Mouse (Mus musculus): ENCODE data around the gene Hcn2. TPM values are rescaled to one million over a fixed set of nuclear protein-coding genes. Genes with fewer than 3 reads are reported as not detected.
A peak's percentile ranks its signal among the peaks of the same experiment; 100 is the strongest.

The Hcn2 gene
- polyA plus RNA-seq, 1 experiment from 2014 or later, result 0.08 TPM

GRCm38 (mm10) chr10:79714996-79715395 is 1.4 kb upstream of the Hcn2 start:
- Histone ChIP-seq H3K9ac (no peak overlapping the region), H3K9me3 (no peaks in the 10 kb centered on the region), H3K27me3 (peaks cover 67% of the 10 kb centered on the region), H3K4me3 (no peak overlapping the region), H3K4me2 (no peak overlapping the region), H3K4me1 (peaks cover 18% of the 10 kb centered on the region), H3K27ac (no peak overlapping the region), H3K36me3 (peaks cover 22% of the 10 kb centered on the region)
- WGBS, result 60% methylated on average over 4 of the region's 4 CpGs
- no peak for ATAC-seq (ENCODE audit: insufficient number of reproducible peaks, low FRiP score, low TSS enrichment, low read depth)

GRCm38 (mm10) chr10:79716988-79717355 is 538 bp downstream of the Hcn2 start:
- H3K27me3 ChIP-seq, result peaks cover 72% of the 10 kb centered on the region
- ATAC-seq (ENCODE audit: insufficient number of reproducible peaks, low FRiP score, low TSS enrichment, low read depth), result no peak
- 1% methylated on average over 37 of the region's 44 CpGs for WGBS

GRCm38 (mm10) chr10:79717640-79718357 is 1.4 kb downstream of the Hcn2 start:
- H3K27me3 ChIP-seq, result peaks cover 74% of the 10 kb centered on the region
- H3K9me3 ChIP-seq, result no peaks in the 10 kb centered on the region
- H3K4me2 ChIP-seq, result peak overlapping the region; percentile 97
- no peak for ATAC-seq (ENCODE audit: insufficient number of reproducible peaks, low FRiP score, low TSS enrichment, low read depth)
- H3K4me1 ChIP-seq, result peaks cover 18% of the 10 kb centered on the region
- H3K4me3 ChIP-seq, result peak overlapping the region; percentile 54
- H3K27ac ChIP-seq, result no peak overlapping the region
- 5% methylated on average over 43 of the region's 43 CpGs for WGBS
- H3K36me3 ChIP-seq, result no peaks in the 10 kb centered on the region
- no peak overlapping the region for H3K9ac ChIP-seq

More at GRCm38 (mm10) chr10:79716988-79717355, 538 bp downstream of the Hcn2 start:
- no peaks in the 10 kb centered on the region for H3K9me3 ChIP-seq
- H3K27ac ChIP-seq, result no peak overlapping the region
- H3K4me1 ChIP-seq, result peaks cover 18% of the 10 kb centered on the region
- H3K4me2 ChIP-seq, result peak overlapping the region; percentile 97
- H3K36me3 ChIP-seq, result peaks cover 2% of the 10 kb centered on the region
- H3K4me3 ChIP-seq, result peak overlapping the region; percentile 54
- H3K9ac ChIP-seq, result no peak overlapping the region

GRCm38 (mm10) chr10:79721089-79721488 is 4.7 kb downstream of the Hcn2 start:
- Histone ChIP-seq H3K4me3 (no peak overlapping the region), H3K9me3 (no peaks in the 10 kb centered on the region), H3K27ac (no peak overlapping the region), H3K27me3 (peaks cover 45% of the 10 kb centered on the region), H3K4me1 (peaks cover 18% of the 10 kb centered on the region), H3K36me3 (no peaks in the 10 kb centered on the region), H3K9ac (no peak overlapping the region), H3K4me2 (no peak overlapping the region)
- WGBS, result 69% methylated on average over 5 of the region's 5 CpGs
- no peak for ATAC-seq (ENCODE audit: insufficient number of reproducible peaks, low FRiP score, low TSS enrichment, low read depth)

- no peak for ATAC-seq (ENCODE audit: insufficient number of reproducible peaks, low FRiP score, low TSS enrichment, low read depth)
- H3K9ac ChIP-seq, result no peak overlapping the region
- H3K36me3 ChIP-seq, result no peaks in the 10 kb centered on the region
- no peak overlapping the region for H3K4me2 ChIP-seq
- no peaks in the 10 kb centered on the region for H3K9me3 ChIP-seq
- no peaks in the 10 kb centered on the region for H3K4me1 ChIP-seq
- no peak overlapping the region for H3K4me3 ChIP-seq
- H3K27ac ChIP-seq, result no peak overlapping the region
- peaks cover 25% of the 10 kb centered on the region for H3K27me3 ChIP-seq
- 70% methylated on average over 6 of the region's 6 CpGs for WGBS
Observed at GRCm38 (mm10) chr10:79723047-79723446, 6.6 kb downstream of the Hcn2 start.

GRCm38 (mm10) chr10:79723692-79724091 is 7.3 kb downstream of the Hcn2 start:
- H3K27me3 ChIP-seq, result peaks cover 19% of the 10 kb centered on the region
- ATAC-seq (ENCODE audit: insufficient number of reproducible peaks, low FRiP score, low TSS enrichment, low read depth), result no peak
- H3K9me3 ChIP-seq, result no peaks in the 10 kb centered on the region
- no peaks in the 10 kb centered on the region for H3K4me1 ChIP-seq
- WGBS, result 74% methylated on average over 7 of the region's 7 CpGs
- H3K4me3 ChIP-seq, result no peak overlapping the region
- no peak overlapping the region for H3K27ac ChIP-seq
- no peak overlapping the region for H3K9ac ChIP-seq
- no peak overlapping the region for H3K4me2 ChIP-seq
- H3K36me3 ChIP-seq, result no peaks in the 10 kb centered on the region

- WGBS, result 39% methylated on average over 11 of the region's 11 CpGs
Observed at GRCm38 (mm10) chr10:79726090-79726489, 9.7 kb downstream of the Hcn2 start.

GRCm38 (mm10) chr10:79728323-79729249 is 12.2 kb downstream of the Hcn2 start:
- Histone ChIP-seq H3K9me3 (no peaks in the 10 kb centered on the region), H3K9ac (no peak overlapping the region), H3K27me3 (no peaks in the 10 kb centered on the region), H3K4me3 (no peak overlapping the region), H3K4me1 (0 out of 2 replicates have a peak, but pooled peaks cover 3% of the 10 kb centered on the region), H3K27ac (no peak overlapping the region), H3K36me3 (peaks cover 10% of the 10 kb centered on the region; the same call in 1 of the 2 replicates), H3K4me2 (no peak overlapping the region)
- ATAC-seq (ENCODE audit: insufficient number of reproducible peaks, low FRiP score, low TSS enrichment, low read depth), result no peak
- 74% methylated on average over 28 of the region's 28 CpGs for WGBS

More at GRCm38 (mm10) chr10:79726090-79726489, 9.7 kb downstream of the Hcn2 start:
- H3K4me2 ChIP-seq, result no peak overlapping the region
- H3K27me3 ChIP-seq, result peaks cover 4% of the 10 kb centered on the region; the same call in 1 of the 2 replicates
- no peaks in the 10 kb centered on the region for H3K9me3 ChIP-seq
- no peak overlapping the region for H3K27ac ChIP-seq
- H3K4me1 ChIP-seq, result 0 out of 2 replicates have a peak, but pooled peaks cover 3% of the 10 kb centered on the region
- H3K9ac ChIP-seq, result no peak overlapping the region
- H3K4me3 ChIP-seq, result no peak overlapping the region
- ATAC-seq (ENCODE audit: insufficient number of reproducible peaks, low FRiP score, low TSS enrichment, low read depth), result no peak
- no peaks in the 10 kb centered on the region for H3K36me3 ChIP-seq

- Histone ChIP-seq H3K4me2 (no peak overlapping the region), H3K27ac (no peak overlapping the region), H3K4me3 (no peak overlapping the region), H3K27me3 (no peaks in the 10 kb centered on the region), H3K4me1 (0 out of 2 replicates have a peak, but pooled peaks cover 3% of the 10 kb centered on the region), H3K36me3 (peaks cover 19% of the 10 kb centered on the region), H3K9me3 (no peaks in the 10 kb centered on the region), H3K9ac (no peak overlapping the region)
- no peak for ATAC-seq (ENCODE audit: insufficient number of reproducible peaks, low FRiP score, low TSS enrichment, low read depth)
- 84% methylated on average over 13 of the region's 13 CpGs for WGBS
Observed at GRCm38 (mm10) chr10:79729357-79729965, 13.0 kb downstream of the Hcn2 start.

GRCm38 (mm10) chr10:79732500-79732899 is 16.1 kb downstream of the Hcn2 start:
- Histone ChIP-seq H3K4me1 (0 out of 2 replicates have a peak, but pooled peaks cover 8% of the 10 kb centered on the region), H3K4me2 (no peak overlapping the region), H3K9ac (no peak overlapping the region), H3K27ac (no peak overlapping the region), H3K36me3 (peaks cover 49% of the 10 kb centered on the region), H3K27me3 (peaks cover 20% of the 10 kb centered on the region), H3K4me3 (no peak overlapping the region), H3K9me3 (0 out of 2 replicates have a peak, but pooled peaks cover 3% of the 10 kb centered on the region)
- ATAC-seq (ENCODE audit: insufficient number of reproducible peaks, low FRiP score, low TSS enrichment, low read depth), result no peak
- 96% methylated on average over 1 of the region's 1 CpGs for WGBS

GRCm38 (mm10) chr10:79733847-79734246 is 17.4 kb downstream of the Hcn2 start:
- WGBS, result 93% methylated on average over 15 of the region's 15 CpGs
- peaks cover 16% of the 10 kb centered on the region for H3K9me3 ChIP-seq
- 0 out of 2 replicates have a peak, but pooled peaks cover 8% of the 10 kb centered on the region for H3K4me1 ChIP-seq
- H3K36me3 ChIP-seq, result peaks cover 62% of the 10 kb centered on the region
- no peak overlapping the region for H3K4me2 ChIP-seq
- H3K9ac ChIP-seq, result no peak overlapping the region
- no peak overlapping the region for H3K27ac ChIP-seq
- H3K4me3 ChIP-seq, result no peak overlapping the region
- H3K27me3 ChIP-seq, result peaks cover 20% of the 10 kb centered on the region
- no peak for ATAC-seq (ENCODE audit: insufficient number of reproducible peaks, low FRiP score, low TSS enrichment, low read depth)

All from limb, embryonic 15.5 days (tissue).